Mouse (Mus musculus) neutrophil, adult 5-6 weeks (primary cell): ENCODE measurements around the gene Stpg1. TPM values are rescaled to one million over a fixed set of nuclear protein-coding genes. Genes with fewer than 3 reads are reported as not detected.
A peak's percentile ranks its signal among the peaks of the same experiment; 100 is the strongest.

Experiments used
- ATAC-seq: fragments of 151-379, 151-347 bp; 2 replicates; pipeline ENCODE4 v1.8.0; 2017; ENCODE audit warnings: mild to moderate bottlenecking, moderate TSS enrichment; ENCODE audit not compliant: insufficient number of reproducible peaks, poor library complexity, low FRiP score, severe bottlenecking; ENCODE audit errors: extremely low read depth
- total RNA-seq: library from RNA; stranded (forward); fragments of 200-1000 nt; gene quantifications from 2 replicates; pipeline ENCODE4 v1.2.3, GENCODE M21; 2017

The Stpg1 gene
- total RNA-seq, 1 experiment from 2014 or later = 0.47 TPM

- peak; percentile 39; the same call in 1 of the 2 replicates for ATAC-seq
These were observed 13.2 kb downstream of the Stpg1 start for GRCm38 (mm10) chr4:135507547-135508350.

- ATAC-seq = no peak
These were observed 13.9 kb downstream of the Stpg1 start for GRCm38 (mm10) chr4:135508419-135509039.

DNA sequence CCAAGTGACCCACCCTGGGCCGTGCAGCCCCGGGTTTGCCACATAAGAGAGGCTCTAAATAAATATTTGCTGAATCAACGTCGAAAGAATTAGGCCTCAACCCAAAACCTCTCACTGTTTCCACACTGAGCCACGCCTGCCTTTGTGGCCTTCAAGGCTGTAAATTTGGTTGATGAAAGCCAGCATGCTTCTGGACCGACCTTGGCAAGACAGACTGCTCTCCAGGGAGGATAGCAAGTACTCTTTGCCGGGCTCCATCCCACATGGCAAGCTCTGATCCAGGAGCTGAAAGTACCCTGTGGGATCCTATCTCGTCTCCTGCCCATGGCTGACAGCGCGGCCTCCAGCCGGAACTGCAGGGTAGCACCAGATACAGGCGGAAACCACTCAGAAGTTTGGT, 14.9 kb downstream of the Stpg1 start:
- ATAC-seq = no peak

DNA sequence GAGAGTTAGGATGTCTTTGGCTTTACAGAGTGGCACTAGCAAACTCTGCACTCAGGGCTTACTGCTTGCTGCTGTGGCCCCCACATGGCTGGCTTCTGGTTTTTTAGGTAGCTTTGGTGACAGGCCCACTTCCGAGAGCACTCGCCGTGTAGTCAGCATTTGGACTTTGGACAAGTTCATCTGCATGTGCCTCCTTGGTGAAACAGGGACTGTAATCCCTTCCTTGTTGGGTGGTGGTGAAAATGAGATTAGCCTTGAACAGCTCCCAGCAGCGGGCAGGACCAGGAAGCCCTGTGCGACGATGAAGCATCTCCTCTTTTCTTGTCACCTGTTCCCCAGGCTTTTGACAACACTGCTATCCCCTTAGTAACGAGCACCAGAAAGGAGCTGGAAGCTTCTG, 19.3 kb downstream of the Stpg1 start:
- ATAC-seq = no peak

DNA sequence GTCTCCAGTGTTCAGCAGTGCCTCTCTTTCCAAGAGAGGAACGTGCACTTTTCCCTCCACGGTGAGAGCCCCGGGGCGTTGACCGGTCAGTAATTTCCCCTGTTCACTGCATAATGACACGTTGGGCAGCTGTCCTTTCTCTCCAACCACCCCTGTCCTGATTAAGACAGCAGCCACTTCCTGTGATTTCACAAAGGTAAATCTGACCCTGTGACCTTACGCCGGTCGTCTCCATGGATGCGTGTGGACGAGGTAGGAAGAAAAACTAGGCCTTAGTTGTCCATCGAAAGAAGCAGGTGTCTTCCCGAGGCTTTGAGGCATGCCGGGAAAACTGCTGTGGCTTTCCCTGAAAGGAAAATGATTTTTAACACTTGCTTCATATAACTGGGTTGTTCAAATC, 20.3 kb downstream of the Stpg1 start:
- no peak for ATAC-seq

- peak; percentile 51; the same call in 1 of the 2 replicates for ATAC-seq
These were observed 22.0 kb downstream of the Stpg1 start for GRCm38 (mm10) chr4:135516351-135517316.

DNA sequence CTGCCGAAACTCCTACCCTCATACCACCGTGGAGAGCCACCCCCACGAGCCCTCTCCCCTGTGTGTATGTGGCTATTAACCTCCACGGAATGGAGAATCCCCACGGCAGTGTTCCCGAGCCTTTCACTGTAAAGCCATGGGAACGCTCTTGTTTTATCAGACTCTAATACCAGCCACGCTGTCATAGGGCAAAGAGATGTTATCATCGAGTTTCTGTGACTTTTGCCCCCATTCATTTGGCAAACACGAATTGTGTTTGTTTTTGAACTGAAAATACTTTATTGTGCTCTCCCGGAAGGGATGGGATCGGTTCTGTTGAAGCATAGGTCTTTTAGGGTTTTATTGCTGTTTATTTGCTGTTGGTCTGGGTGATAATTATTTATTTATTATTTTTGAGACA, 23.5 kb downstream of the Stpg1 start:
- no peak for ATAC-seq

- no peak for ATAC-seq
These were observed 25.8 kb downstream of the Stpg1 start for GRCm38 (mm10) chr4:135520421-135520820.

- ATAC-seq = no peak
These were observed 29.3 kb downstream of the Stpg1 start for GRCm38 (mm10) chr4:135523939-135524338.

DNA sequence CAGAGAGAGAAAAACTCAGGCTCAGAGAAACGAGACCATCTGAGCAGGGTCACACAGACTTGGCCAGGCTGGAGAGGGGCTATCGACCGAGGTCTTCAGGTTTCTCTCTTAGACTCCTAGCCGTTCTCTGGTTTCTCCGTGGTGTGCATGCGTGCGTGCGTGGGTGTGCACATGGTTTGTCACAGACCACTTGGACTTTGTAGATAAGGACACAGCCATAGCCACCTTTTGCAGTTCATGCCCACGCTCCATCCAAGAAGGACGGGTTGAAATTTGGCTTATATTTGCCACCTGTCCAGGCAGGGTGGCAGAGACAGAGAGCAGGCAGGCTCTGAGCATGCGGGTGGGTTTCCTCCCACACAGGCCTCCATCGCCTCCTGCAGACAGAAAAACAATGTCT, 30.5 kb downstream of the Stpg1 start:
- no peak for ATAC-seq

GRCm38 (mm10) chr4:135526039-135526710, 31.6 kb downstream of the Stpg1 start:
- ATAC-seq = no peak

GRCm38 (mm10) chr4:135530270-135530669, 35.7 kb downstream of the Stpg1 start:
- no peak for ATAC-seq

- ATAC-seq = no peak
These were observed 36.6 kb downstream of the Stpg1 start for GRCm38 (mm10) chr4:135531236-135531635.

DNA sequence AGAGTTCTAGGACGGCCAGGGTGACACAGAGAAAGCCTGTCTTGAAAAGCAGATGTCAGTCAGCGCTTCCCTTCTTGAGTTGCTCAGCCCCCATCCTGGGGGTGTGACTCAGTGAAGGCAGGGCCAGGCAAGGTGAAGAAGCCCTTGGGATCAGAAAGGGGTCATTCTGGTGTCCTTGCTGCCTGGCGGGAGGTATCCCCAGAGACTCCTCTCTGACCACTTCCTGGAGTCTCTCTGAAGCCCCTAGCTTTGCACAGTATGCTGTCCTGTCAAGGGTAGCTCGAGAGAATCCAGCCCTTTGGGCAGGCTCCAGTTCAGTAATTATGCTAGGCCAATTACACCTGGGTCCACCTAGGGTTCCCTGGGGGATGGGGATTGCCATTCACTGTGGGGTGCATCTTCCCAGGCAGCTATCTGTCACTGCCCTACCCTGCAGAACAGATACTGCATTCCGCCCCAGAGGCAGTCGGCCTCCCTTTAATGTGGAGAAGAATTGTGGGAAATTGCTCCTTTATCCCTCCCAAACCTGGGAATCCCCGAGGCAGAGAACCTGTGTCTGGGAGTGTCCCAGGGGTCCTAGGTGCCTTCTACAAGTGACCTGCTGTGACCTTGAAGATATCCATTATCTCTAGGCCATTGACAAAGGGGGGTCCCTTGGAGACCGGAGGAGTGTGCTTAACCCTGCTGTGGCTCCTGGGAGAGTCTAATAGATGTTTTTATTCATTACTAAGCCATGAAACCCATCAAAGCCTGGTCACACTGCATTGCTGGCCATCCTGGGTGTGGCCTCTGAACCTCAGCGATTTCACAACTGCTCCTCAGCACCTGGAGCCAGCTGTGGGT, 37.4 kb downstream of the Stpg1 start:
- ATAC-seq = no peak

GRCm38 (mm10) chr4:135533001-135533400, 38.4 kb downstream of the Stpg1 start:
- ATAC-seq = no peak

- no peak for ATAC-seq
These were observed 40.4 kb downstream of the Stpg1 start for GRCm38 (mm10) chr4:135535021-135535420.

- ATAC-seq = no peak
These were observed 44.5 kb downstream of the Stpg1 start for GRCm38 (mm10) chr4:135539056-135539455.

DNA sequence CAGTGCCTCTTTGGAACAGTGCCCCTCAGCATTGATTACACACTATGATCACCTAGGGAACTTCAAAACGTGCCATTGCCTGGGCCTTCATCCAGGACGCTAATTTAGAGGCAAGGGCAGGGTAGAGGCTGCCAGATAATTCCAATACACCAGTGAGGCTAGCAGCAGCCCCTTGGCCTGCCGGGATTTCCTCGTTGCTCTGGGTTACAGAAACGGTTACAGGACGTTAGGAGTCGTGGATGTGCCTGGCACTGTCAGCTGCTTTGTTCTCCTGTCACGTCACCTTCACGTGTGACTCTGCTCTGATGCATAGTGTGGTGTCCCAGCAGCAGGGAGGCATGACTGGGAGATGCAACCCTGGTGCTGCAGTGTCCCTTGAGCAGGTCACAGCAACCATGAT, 45.5 kb downstream of the Stpg1 start:
- ATAC-seq = no peak
